Mouse (Mus musculus) brain, embryonic 14.5 days (tissue): ENCODE results near the gene Serpina3a.

Experiments used
- CTCF ChIP-seq: fragments of 200-500 bp; IDR thresholded peaks from 2 replicates; pipeline ENCODE4 v1.5.1; 2012; ENCODE audit warnings: inconsistent platforms, mild to moderate bottlenecking, moderate library complexity, borderline replicate concordance; ENCODE audit not compliant: insufficient read depth, insufficient read length; ENCODE audit errors: extremely low read depth
- POLR2A ChIP-seq: fragments of 200-500 bp; IDR thresholded peaks from 2 replicates; pipeline ENCODE4 v1.6.1; 2012; ENCODE audit warnings: mild to moderate bottlenecking, inconsistent platforms, borderline replicate concordance; ENCODE audit not compliant: poor library complexity, insufficient read depth, insufficient read length, severe bottlenecking; ENCODE audit errors: extremely low read depth

GRCm38 (mm10) chr12:104114921-104115579, 2.5 kb downstream of the Serpina3a start:
- TF ChIP-seq CTCF (no peak), POLR2A (no peak)
